Mouse (Mus musculus) c-Kit-positive CD71-positive TER-119-negative erythroid progenitor cells, embryonic 14.5 days (primary cell): Measurements from ENCODE around the gene Ipmk.
"Not testable (repeated sequence)": the region's sequence is repeated elsewhere in the genome, so short reads cannot be mapped to it uniquely, and the experiment has no call there.

ENCODE experiments used
- DNase-seq: peaks from one replicate; pipeline ENCODE4 v3.0.0-alpha.2; 2013; ENCODE audit warnings: low read depth

The Ipmk gene

DNA sequence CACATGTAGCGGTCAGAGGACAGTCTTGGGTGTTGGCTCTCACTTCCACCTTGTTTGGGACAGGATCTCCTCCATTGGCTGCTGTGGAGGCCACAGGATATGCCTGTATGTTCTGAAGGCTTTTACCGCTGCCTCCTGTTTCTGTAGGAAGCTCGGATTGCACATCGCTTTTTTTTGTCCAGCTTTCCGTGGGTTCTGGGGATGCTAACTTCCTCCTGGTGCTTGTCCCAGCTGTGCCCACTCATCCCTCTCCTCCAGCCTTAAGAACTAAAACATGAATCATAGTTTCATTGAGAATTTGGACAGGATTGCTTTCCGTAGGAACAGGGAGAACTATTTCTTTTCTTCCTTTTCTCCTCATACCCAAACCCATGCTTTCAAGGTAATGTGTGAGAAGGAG, 24.3 kb downstream of the Ipmk start:
- no peak for DNase-seq

DNA sequence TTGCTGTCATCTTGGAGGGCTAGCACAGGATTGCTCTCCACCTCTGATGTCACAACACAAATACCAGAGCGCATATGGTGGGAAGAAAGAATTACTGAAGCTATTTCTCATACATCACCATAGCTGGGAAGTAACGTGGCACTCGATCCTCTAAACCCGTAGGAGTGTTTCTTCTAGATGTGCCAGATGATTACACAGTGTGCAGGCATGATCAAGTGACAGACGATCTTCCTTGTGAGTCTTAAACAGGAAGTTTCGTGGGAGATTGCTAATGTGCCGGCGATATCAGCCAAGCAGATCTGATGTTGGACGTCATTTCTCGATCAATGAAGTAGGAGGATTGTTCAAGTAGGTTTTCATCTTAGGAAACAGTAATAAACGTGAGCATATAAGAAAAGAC, 26.1 kb downstream of the Ipmk start:
- DNase-seq = no peak

DNA sequence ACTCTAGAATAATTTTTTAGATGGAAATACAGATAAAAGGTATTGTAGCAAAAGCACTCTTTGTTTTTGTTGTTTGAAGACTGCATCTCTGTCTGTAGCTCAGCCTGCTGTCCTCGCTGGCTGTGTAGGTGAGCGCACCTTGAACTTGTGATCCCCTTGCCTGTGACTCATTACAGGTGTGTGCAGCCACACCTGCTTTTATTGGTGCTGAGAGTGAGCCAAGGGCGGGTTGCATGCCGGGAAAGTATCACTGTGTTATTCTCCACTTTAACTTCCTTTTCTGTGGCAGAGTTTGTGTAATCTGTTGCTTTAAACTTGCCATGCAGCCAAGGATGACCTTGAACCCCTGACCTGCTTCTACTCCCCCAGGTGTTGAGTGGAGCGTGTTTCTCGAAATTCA, 28.5 kb downstream of the Ipmk start:
- DNase-seq = no peak

DNA sequence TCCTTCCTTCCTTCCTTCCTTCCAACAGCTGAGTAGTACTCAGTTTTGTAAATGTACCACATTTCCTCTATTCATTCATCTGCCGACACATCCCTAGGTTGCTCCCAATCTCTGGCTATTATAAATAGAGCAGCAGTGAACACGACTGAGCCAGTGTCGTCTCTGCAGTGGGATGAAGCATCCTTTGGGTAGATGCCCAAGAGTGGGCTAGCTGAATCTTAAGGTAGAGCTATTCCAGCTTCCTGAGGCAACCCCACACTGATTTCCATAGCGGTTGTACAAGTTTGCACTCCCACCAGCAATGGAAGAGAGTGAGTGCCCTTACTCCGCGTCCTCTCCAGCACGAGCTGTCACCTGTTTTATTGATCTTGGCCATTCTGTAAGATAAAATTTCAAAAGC, 32.8 kb downstream of the Ipmk start:
- DNase-seq = no peak

DNA sequence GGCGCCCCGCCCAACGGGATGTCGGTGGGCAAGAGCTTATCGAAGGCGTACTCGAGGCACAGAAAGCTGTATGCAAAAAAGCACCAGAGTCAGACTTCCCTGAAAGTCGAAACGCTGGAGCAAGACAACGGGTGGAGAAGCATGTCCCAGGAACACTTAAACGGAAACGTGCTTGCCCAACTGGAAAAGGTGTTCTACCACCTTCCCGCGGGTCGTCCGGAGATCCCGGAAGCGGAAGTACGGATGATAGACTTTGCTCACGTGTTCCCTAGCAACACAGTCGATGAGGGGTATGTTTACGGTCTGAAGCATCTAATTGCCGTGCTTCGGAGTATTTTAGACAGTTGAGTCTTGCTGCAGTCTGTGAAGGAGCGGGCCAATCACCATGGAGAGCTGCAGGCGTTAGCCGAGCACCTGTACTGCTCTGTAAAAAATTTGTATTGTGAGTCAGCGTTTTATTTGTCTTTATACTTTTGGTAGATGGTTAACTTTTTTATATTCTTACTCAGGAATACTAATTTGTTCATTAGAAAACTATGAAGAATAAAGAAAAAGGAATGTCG, 34.0 kb downstream of the Ipmk start:
- no peak for DNase-seq

DNA sequence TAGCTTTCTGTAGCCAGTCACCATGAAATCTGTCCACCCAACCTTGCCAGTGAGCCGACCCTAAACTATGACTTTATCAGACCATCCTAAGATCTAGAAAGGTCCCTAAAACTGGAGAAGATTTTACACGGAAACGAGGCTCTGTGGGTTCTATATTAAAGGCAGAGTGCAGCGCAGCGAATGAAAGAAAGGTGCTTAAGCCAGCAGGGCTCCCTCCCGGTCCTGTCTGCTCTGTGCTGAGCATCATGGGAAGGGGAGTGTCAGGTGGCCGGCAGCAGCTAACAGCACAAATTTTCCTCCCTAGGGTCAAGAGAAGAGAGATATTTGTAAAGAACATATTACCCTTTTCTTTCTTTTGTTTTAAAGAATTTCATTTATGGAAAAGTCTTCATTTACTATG, 34.5 kb downstream of the Ipmk start:
- DNase-seq = no peak

DNA sequence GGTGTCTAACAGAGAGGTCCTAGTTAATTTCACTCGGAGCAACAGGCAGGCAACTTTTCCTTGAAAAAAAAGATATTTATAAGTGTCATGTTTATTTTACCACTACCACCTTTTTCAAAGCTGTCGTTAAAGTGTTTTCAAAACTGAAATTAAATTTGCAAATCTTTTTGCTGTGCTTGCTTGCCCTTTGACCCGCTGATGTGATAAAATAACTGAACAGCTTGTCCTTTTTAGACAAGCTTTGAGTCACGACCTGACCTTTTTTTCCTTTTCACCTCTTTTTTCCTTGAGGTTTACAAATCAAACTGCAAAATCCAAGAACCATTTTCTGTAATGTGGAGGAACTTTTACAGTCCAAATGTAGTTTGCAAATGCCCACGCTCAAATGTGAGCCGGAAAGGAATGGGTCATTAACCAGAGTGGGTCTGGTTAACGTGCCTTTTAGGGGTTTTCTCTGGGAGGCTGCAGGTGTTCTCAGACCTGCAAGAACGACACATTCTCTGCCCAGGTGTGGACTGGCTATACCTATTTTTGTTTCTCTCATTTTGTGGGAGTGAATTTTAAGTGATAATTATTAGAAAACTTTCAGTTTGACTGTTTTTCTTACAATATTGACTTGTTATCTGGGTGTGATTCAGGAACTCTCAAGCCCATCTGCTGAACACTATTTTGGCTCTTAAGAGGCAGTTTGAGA, 35.4 kb downstream of the Ipmk start:
- no peak for DNase-seq

DNA sequence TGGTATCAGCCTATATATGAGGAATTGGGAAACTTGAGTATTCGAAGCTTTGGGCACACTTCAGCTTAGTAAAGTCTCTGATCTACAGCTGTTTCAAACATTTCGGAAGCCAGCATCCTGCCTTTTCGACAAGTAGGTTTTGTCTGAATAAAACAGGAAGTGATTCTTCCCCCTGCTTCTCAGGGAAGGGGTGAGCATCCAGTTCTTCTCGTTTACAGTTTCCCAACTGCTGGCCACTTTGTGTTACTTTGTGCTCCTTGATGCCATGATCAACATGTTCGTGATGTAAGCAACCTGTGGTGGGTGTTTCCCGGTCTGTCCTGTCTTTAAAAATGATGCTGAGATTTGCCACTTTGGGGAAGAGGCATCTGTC, 36.0 kb downstream of the Ipmk start:
- not testable (repeated sequence) for DNase-seq

DNA sequence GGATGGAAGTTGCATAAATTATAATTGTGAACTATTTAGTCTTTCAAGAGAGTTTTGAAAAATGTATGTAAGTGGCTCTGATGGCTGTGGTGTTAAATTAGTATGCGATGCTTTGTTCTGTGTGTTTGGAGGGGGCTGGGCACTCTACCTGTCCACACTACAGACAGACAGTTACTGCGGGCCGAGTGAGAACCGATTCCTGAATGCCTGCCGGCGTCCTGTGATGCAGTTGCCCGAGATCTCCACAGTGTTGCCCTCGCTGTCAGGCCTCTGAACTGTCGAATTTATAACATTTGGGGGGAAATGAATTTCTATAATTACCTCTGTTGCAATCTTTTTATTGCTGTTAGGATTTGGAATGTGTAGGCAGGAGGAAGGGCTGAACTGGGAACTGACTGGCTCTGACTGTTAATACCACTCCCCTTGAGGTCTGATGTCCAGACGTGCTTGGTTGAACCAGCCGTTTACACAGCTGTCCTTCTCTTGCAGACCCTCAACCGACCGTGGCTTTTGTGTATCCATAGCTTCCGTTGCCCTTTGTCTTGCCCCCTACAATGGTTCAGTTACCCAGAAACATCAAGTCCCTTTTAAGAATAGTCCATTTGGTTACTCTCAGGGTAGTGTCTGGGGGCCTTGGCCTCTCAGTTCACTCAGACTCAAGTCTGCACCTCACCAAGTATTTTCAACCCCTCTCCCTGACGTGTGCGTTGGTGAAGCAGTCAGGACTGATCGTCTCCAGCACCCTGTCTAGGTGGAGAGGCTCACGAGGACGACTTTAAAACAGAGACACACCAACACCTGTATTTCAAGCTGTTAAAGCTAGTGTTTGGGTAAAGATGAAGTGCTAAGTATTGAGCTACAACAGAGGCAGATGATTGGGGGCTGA, 36.8 kb downstream of the Ipmk start:
- DNase-seq = no peak

DNA sequence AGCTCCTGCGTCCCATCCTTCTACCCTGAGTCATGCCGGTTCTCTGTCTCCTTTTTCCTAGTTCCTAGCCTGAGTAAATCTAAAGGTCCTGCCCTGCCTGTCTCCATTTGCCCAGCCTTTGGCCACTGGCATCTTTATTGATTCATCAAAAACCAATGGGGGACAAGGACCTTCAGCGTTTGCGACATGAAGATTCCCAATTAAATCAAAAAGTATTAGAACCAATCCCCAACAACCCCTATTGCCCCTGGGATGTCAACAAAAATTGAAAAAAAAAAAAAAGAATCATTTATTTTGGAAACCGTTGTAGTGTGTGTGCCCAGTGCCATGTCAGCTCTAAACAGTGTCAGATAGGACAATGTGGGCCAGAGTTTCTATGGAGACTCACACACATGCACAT, 41.7 kb downstream of the Ipmk start:
- DNase-seq = no peak

DNA sequence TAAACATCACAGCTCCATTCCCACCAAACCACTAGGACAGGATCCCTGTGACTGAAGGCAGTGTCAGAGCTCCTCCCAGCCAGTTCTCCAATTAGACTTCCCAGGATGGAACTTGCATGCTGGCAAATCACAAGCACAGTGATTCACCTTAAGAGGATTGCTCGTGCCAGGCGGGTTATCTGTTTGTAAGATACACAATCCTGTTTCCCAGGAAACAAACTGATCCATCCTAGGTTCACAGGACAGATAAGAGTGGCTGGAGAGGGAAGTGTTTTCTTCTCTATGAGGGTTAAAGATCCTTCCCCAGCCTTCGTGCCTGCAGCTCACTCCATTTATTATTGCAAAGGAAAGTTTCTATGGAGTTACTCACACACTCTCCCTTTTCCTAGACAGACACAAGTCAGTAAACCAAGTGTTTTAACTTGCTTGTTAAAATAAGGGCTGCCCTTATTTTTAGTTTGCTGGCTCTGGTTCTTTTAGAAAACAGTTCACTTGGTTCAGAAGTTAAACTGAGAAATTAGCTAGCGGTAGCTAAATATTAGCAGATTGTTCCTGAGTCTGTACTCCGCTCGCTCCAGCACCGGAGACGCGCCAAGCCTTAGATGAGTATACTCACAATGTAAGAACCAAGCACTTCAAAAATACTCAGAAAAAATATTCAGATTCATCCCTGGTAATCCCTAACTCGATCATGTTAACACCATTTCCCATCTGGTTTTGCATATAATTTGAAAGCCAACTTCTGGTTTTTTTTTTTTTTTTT, 51.0 kb downstream of the Ipmk start:
- DNase-seq = no peak

DNA sequence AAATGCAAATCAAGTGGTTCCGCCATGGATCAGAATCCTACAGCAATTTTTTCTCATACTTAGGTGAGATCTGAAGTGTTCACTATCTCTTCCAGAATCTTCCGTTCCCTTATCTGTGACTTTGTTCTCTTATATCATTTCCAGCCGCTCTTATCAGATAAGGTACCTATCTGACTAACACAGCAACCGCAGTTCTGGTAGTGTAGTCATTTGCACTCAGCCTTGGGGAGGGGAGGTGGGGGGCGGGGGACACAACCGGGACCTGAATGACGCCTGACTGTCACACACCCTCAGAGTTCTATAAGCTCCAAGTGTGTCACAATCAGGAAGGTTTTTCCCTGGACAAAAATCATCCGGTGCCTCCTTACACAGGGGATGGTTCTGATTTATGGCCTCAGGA, 51.8 kb downstream of the Ipmk start:
- DNase-seq = no peak

DNA sequence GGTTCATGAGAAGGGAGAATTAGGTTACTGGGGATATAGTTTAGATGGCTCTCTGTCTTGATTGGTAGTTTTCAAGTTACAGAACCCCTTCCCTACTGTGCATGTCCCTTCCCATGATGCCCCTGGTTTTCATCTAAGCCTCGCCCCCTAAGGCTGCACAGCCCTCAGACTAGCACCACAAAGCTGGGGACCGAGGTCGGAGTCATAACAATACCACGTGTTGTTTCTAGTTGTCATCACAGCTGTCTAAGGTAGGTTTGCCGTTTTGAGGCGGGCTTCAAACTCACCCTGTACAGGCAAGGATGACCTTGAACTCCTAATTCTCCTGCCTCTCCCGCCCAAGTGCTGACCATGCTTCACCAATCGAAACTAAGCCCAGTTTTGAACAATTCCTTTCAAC, 52.4 kb downstream of the Ipmk start:
- DNase-seq = no peak

DNA sequence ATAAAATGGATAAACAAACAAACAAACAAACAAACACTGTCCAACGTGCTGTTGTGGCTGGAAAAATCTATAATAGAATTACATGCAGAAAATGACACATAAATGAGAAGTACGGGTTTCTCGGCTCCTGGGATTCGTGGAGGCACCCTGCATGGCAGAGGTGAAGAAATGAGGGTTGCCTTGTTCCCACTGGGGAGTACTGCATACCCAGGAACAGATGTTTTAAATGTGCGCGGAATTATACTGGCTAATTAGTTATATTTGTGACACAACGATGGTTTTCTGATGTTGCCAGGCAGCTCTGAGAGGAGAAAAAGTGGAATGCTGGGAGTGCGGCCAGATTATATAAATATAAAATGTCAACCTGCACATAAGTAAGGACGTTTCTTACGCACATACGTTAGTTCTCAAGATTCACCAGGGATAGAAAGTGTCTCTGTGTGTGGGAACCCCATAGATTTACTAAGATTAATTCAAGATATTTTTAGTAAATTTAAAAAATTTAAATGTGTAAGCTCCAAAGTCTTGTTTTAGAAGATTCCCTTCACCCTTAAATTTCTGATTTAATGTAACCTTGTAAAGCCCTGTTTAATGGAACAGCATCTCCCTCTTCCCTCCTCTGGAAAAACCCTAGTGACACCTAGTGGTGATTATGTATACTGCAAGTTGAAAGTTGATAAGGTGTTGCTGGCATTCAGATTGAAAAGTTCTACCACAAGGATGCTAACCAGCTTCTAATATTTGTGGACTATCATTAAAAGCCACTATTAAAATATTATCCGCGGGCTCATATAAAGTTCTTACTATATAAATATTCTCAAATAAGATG, 53.5 kb downstream of the Ipmk start:
- peak; percentile 51 for DNase-seq

DNA sequence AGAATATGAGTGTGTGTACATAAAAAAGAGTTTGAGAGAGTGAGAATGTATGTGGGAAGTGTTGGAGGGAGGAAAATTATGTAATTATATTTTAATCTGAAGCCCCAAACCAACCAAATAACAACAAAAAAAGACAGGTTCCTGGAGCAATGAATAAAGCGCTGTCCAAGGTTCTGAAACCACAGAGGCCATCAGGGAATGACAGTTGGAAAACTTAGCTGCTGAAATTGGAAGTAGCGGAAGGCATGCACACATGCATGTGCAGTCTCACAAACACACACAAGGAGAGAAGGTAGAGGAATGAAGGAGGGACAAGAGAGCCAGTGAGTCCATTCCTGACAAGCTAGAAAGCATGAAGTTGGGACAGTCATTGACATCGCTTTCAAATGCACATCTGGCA, 56.1 kb downstream of the Ipmk start:
- peak; percentile 4 for DNase-seq

DNA sequence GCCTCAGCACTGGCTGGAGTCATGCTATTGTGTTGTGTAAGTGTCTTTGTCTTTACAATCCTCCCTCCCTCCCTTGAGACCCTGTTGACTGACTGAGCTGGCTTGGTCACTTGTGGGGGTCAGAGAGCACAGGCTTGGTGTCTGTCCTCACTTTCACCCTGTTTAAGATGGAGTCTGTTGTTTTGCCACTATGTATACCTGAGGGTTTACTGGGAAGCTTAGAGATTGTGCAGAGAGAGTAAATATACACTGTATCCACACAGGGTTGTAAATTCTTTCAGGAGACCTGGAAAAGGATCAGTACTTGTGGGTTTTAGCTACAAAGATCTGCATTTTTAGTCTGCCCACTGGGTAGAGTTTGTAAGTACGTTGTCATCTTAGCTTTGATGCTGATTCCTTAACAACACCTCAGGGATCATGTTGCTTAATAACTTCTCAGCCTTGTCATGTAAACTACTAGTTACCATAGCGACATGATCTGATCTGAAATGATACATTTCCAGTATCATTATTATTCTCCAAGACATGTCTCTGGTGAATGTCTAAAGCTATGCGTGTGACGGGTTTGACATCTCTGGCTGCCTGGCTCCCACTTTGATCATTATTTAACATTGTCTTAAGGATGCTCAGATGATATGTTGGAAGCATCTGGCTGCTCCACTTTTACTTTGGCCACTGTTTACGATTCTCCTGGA, 58.1 kb downstream of the Ipmk start:
- no peak for DNase-seq

DNA sequence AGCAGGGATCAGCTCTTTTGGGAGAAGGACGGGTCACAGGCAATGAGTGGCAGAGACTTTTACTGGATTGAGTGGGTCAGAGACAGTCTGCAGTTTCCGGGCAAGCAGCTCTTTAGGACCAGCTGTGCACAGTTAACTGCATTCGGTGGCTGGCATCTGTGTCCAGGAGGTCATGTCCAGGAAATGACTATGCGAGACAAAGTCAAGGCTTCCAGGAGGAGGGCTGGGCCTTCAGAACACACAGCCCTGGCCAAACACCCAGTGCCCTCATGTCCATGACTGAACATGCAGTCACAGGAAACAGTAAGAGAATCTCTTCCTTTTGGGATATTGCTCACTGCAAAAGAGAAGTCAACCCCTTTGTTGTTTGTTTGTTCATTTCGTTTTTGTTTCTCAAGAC, 62.4 kb downstream of the Ipmk start:
- DNase-seq = no peak

DNA sequence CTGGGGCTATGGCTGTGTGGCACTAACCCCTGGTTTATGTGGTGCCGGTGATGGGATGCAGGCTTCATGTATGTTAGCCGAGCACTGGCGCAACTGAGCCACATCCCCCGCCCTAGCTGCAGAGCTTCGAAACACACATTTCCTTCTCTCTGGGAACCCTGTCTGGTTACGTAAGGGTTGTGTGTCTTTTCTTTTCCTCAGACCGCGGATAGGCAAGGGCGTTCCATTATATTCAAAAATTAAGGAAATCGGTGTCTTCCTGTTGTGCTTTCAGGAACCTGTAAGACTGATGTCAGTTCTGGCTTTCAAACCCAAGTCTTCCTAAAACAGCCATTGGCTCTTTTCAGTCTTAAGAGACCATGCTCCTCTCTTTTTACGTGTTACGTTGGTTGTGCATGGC, 65.8 kb downstream of the Ipmk start:
- no peak for DNase-seq

DNA sequence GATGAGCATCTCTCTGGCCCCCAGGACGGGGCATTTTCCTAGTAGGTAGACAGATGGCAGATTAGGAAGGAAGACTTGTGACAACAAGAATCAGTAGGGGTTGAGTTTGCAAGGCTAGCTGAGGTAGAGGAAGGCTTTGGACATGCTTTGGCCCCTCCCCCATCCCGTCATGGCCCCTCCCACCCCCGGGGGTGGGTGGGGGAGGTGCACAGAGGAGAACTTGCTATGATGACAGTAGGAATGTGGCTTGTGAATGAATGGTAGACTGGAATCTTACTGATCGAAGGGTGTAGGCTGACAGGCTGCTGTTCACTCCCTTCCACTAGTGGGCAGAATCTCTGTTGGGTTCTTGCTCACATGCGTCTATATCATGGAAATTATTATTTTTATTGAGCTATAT, 74.0 kb downstream of the Ipmk start:
- DNase-seq = no peak

DNA sequence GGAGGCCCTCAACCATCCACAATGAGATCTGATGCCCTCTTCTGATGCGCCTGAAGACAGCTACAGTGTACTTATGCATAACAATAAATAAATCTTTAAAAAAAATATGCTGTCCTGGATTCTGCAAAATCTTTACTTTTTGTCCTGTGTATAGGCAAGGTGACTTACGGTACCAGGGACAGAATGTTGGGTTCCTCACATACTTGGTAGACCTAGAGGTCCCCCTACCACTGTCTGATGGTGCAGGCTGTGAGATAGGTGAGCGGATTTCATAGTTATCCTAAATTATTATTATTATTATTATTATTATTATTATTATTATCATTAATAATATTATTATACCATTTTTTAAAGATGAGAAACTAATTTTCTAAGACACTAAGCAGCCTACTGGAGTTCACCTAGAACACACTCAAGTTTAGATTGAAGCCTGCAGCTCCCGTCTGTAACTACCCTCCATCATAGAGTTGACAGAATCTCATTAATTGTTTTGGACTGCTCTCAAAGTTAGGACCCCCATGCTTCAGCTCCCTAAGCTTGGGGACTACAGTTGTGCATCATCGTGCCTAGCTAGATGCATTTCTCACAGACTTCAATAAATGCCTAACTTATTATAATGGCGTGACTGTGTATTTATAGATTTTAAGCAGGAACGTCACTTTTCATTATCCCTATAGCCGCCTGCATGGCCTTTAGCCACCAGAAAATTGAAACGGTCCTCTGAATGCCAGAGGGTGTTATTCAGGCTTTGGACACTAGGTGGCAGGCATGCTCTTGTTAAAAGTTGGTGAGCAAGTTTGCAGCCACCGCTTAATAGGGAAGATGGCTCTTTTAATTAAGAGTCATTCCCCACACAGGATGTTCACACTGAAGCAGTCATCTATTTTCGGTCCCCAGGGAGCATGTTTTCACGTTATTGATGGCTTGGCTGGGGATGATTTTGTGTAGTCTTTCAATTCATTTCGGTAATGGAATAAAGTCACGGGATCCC, 74.8 kb downstream of the Ipmk start:
- peak; percentile 32 for DNase-seq
